Mouse (Mus musculus): Measurements from ENCODE around the gene Cyb561d2. TPM values are rescaled to one million over a fixed set of nuclear protein-coding genes. Genes with fewer than 3 reads are reported as not detected.
A peak's percentile ranks its signal among the peaks of the same experiment; 100 is the strongest.

The Cyb561d2 gene
- polyA plus RNA-seq, 1 experiment from 2014 or later, result 13.1 TPM

GRCm38 (mm10) chr9:107582509-107583062, 40.6 kb upstream of the Cyb561d2 start:
- 92% methylated on average over 7 of the region's 7 CpGs for WGBS
- Histone ChIP-seq H3K4me2 (ENCODE audit: low read depth, severe bottlenecking) (no peak overlapping the region), H3K9ac (ENCODE audit: low read length) (no peak overlapping the region), H3K36me3 (ENCODE audit: control insufficient read depth, insufficient read depth, low read length) (peaks cover 7% of the 10 kb centered on the region), H3K4me3 (ENCODE audit: low read depth, low read length) (no peak overlapping the region), H3K27me3 (ENCODE audit: control insufficient read depth, insufficient read depth, low read length) (no peaks in the 10 kb centered on the region), H3K27ac (replicated peaks; ENCODE audit: low read depth, low read length) (no peak overlapping the region), H3K4me1 (ENCODE audit: control insufficient read depth, insufficient read depth, low read length) (peaks cover 9% of the 10 kb centered on the region), H3K9me3 (ENCODE audit: control insufficient read depth, low read length) (no peaks in the 10 kb centered on the region)
- DNase-seq (ENCODE audit: low spot score) (no peak), ATAC-seq (ENCODE audit: insufficient number of reproducible peaks, low FRiP score, low TSS enrichment, low read depth) (no peak)

GRCm38 (mm10) chr9:107581584-107581983, 39.6 kb upstream of the Cyb561d2 start:
- DNase-seq (ENCODE audit: low spot score) (no peak), ATAC-seq (ENCODE audit: insufficient number of reproducible peaks, low FRiP score, low TSS enrichment, low read depth) (no peak)
- Histone ChIP-seq H3K4me2 (ENCODE audit: low read depth, severe bottlenecking) (peak overlapping the region; percentile 95), H3K27me3 (ENCODE audit: control insufficient read depth, insufficient read depth, low read length) (no peaks in the 10 kb centered on the region), H3K36me3 (ENCODE audit: control insufficient read depth, insufficient read depth, low read length) (peaks cover 7% of the 10 kb centered on the region), H3K9me3 (ENCODE audit: control insufficient read depth, low read length) (no peaks in the 10 kb centered on the region), H3K27ac (replicated peaks; ENCODE audit: low read depth, low read length) (no peak overlapping the region), H3K4me1 (ENCODE audit: control insufficient read depth, insufficient read depth, low read length) (peaks cover 18% of the 10 kb centered on the region), H3K9ac (ENCODE audit: low read length) (peak overlapping the region; percentile 82; the same call in 1 of the 2 replicates), H3K4me3 (ENCODE audit: low read depth, low read length) (peak overlapping the region; percentile 64)
- 75% methylated on average over 4 of the region's 4 CpGs for WGBS

- ATAC-seq (ENCODE audit: insufficient number of reproducible peaks, low FRiP score, low TSS enrichment, low read depth), result peak; percentile 36; the same call in 1 of the 2 replicates
- Histone ChIP-seq H3K9me3 (ENCODE audit: control insufficient read depth, low read length) (no peaks in the 10 kb centered on the region), H3K9ac (ENCODE audit: low read length) (peak within 1 kb of the TSS; percentile 82), H3K4me3 (ENCODE audit: low read depth, low read length) (peak within 1 kb of the TSS; percentile 64), H3K36me3 (ENCODE audit: control insufficient read depth, insufficient read depth, low read length) (peaks cover 7% of the 10 kb centered on the region), H3K27ac (replicated peaks; ENCODE audit: low read depth, low read length) (peak within 1 kb of the TSS; percentile 88), H3K27me3 (ENCODE audit: control insufficient read depth, insufficient read depth, low read length) (no peaks in the 10 kb centered on the region), H3K4me2 (ENCODE audit: low read depth, severe bottlenecking) (peak within 1 kb of the TSS; percentile 95), H3K4me1 (ENCODE audit: control insufficient read depth, insufficient read depth, low read length) (peaks cover 24% of the 10 kb centered on the region)
- 0% methylated on average over 32 of the region's 32 CpGs for WGBS
- DNase-seq (ENCODE audit: low spot score), result peak; percentile 85
Measured at GRCm38 (mm10) chr9:107580501-107581317, 38.7 kb upstream of the Cyb561d2 start, which contains the start of gene Hyal3. TSS of gene Hyal3 (plus strand) at chr9:107580818.

- 97% methylated on average over 14 of the region's 14 CpGs for WGBS
- H3K4me3 ChIP-seq (ENCODE audit: low read depth, low read length), result no peak overlapping the region
- H3K4me2 ChIP-seq (ENCODE audit: low read depth, severe bottlenecking), result no peak overlapping the region
- no peak for DNase-seq (ENCODE audit: low spot score)
- ATAC-seq (ENCODE audit: insufficient number of reproducible peaks, low FRiP score, low TSS enrichment, low read depth), result no peak
- no peaks in the 10 kb centered on the region for H3K9me3 ChIP-seq (ENCODE audit: control insufficient read depth, low read length)
- H3K36me3 ChIP-seq (ENCODE audit: control insufficient read depth, insufficient read depth, low read length), result peaks cover 7% of the 10 kb centered on the region
- H3K27me3 ChIP-seq (ENCODE audit: control insufficient read depth, insufficient read depth, low read length), result no peaks in the 10 kb centered on the region
- H3K27ac ChIP-seq (replicated peaks; ENCODE audit: low read depth, low read length), result no peak overlapping the region
- peaks cover 24% of the 10 kb centered on the region for H3K4me1 ChIP-seq (ENCODE audit: control insufficient read depth, insufficient read depth, low read length)
- no peak overlapping the region for H3K9ac ChIP-seq (ENCODE audit: low read length)
Measured at GRCm38 (mm10) chr9:107579023-107579900, 37.3 kb upstream of the Cyb561d2 start.

GRCm38 (mm10) chr9:107578587-107578986, 36.6 kb upstream of the Cyb561d2 start, which contains the start of gene Naa80:
TSS of gene Naa80 (plus strand) at chr9:107578887.
- peaks cover 24% of the 10 kb centered on the region for H3K4me1 ChIP-seq (ENCODE audit: control insufficient read depth, insufficient read depth, low read length)
- WGBS, result 72% methylated on average over 3 of the region's 3 CpGs
- H3K27me3 ChIP-seq (ENCODE audit: control insufficient read depth, insufficient read depth, low read length), result no peaks in the 10 kb centered on the region
- H3K9me3 ChIP-seq (ENCODE audit: control insufficient read depth, low read length), result no peaks in the 10 kb centered on the region
- H3K4me2 ChIP-seq (ENCODE audit: low read depth, severe bottlenecking), result no peak within 1 kb of the TSS; the same call in 1 of the 2 replicates
- peaks cover 10% of the 10 kb centered on the region for H3K36me3 ChIP-seq (ENCODE audit: control insufficient read depth, insufficient read depth, low read length)
- DNase-seq (ENCODE audit: low spot score) (no peak), ATAC-seq (ENCODE audit: insufficient number of reproducible peaks, low FRiP score, low TSS enrichment, low read depth) (no peak)
- H3K27ac ChIP-seq (replicated peaks; ENCODE audit: low read depth, low read length), result no peak within 1 kb of the TSS
- no peak within 1 kb of the TSS for H3K9ac ChIP-seq (ENCODE audit: low read length)
- no peak within 1 kb of the TSS for H3K4me3 ChIP-seq (ENCODE audit: low read depth, low read length)

- Histone ChIP-seq H3K36me3 (ENCODE audit: control insufficient read depth, insufficient read depth, low read length) (peaks cover 4% of the 10 kb centered on the region), H3K4me1 (ENCODE audit: control insufficient read depth, insufficient read depth, low read length) (peaks cover 24% of the 10 kb centered on the region), H3K4me2 (ENCODE audit: low read depth, severe bottlenecking) (no peak overlapping the region; the same call in 1 of the 2 replicates), H3K27me3 (ENCODE audit: control insufficient read depth, insufficient read depth, low read length) (no peaks in the 10 kb centered on the region), H3K4me3 (ENCODE audit: low read depth, low read length) (no peak overlapping the region), H3K9ac (ENCODE audit: low read length) (no peak overlapping the region), H3K27ac (replicated peaks; ENCODE audit: low read depth, low read length) (no peak overlapping the region), H3K9me3 (ENCODE audit: control insufficient read depth, low read length) (no peaks in the 10 kb centered on the region)
- 94% methylated on average over 10 of the region's 10 CpGs for WGBS
- DNase-seq (ENCODE audit: low spot score), result no peak
- no peak for ATAC-seq (ENCODE audit: insufficient number of reproducible peaks, low FRiP score, low TSS enrichment, low read depth)
Measured at GRCm38 (mm10) chr9:107577871-107578270, 35.9 kb upstream of the Cyb561d2 start.

- Histone ChIP-seq H3K9ac (ENCODE audit: low read length) (peak within 1 kb of the TSS; percentile 64), H3K27me3 (ENCODE audit: control insufficient read depth, insufficient read depth, low read length) (no peaks in the 10 kb centered on the region), H3K9me3 (ENCODE audit: control insufficient read depth, low read length) (no peaks in the 10 kb centered on the region), H3K4me1 (ENCODE audit: control insufficient read depth, insufficient read depth, low read length) (peaks cover 24% of the 10 kb centered on the region), H3K4me2 (ENCODE audit: low read depth, severe bottlenecking) (peak within 1 kb of the TSS; percentile 70), H3K4me3 (ENCODE audit: low read depth, low read length) (peak within 1 kb of the TSS; percentile 27), H3K27ac (replicated peaks; ENCODE audit: low read depth, low read length) (peak within 1 kb of the TSS; percentile 73), H3K36me3 (ENCODE audit: control insufficient read depth, insufficient read depth, low read length) (peaks cover 15% of the 10 kb centered on the region; the same call in 1 of the 2 replicates)
- 27% methylated on average over 16 of the region's 16 CpGs for WGBS
- DNase-seq (ENCODE audit: low spot score) (peak; percentile 84), ATAC-seq (ENCODE audit: insufficient number of reproducible peaks, low FRiP score, low TSS enrichment, low read depth) (peak; percentile 55)
Measured at GRCm38 (mm10) chr9:107576357-107577107, 34.5 kb upstream of the Cyb561d2 start, which contains the start of gene Hyal1. TSS of gene Hyal1 (plus strand) at chr9:107576927.
